Mouse (Mus musculus): Measurements from ENCODE around the gene Gm28035. TPM values are rescaled to one million over a fixed set of nuclear protein-coding genes. Genes with fewer than 3 reads are reported as not detected.

Gm28035 gene
- polyA plus RNA-seq, 1 experiment from 2014 or later, result 0.09 TPM

DNA sequence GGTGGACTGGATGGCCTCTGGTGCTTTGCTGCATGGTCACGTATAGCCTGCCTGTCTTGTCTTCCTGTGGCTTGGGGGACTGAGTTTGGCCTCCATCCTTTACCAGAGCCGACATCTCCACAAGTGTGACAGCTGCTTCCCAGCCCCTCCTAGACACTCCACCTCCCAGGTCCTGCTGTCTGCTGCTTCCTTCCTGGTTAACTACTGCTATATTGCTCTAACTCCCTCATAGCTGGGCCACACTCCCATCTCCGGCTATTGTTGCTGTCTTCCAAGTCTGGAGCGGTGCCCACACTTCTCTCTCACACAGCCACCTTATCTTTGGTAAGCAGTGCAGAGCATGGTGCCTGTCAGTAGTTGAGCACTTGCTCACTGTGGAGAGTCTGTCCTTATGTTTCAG is 590 bp upstream of the Gm28035 start:
- Histone ChIP-seq H3K27ac (replicated peaks) (no peak overlapping the region), H3K36me3 (peaks cover 46% of the 10 kb centered on the region), H3K9me3 (replicated peaks) (no peaks in the 10 kb centered on the region), H3K4me3 (replicated peaks) (no peak overlapping the region), H3K9ac (no peak overlapping the region), H3K4me1 (peaks cover 40% of the 10 kb centered on the region), H3K27me3 (no peaks in the 10 kb centered on the region), H3K4me2 (replicated peaks) (0 out of 2 replicates have a peak overlapping the region, but pooled peaks have one; percentile 66)
- WGBS, result 81% methylated on average over 4 of the region's 4 CpGs
- ATAC-seq (ENCODE audit: insufficient number of reproducible peaks, low FRiP score, low TSS enrichment, low read depth), result no peak

- no peak overlapping the region for H3K4me3 ChIP-seq (replicated peaks)
- no peaks in the 10 kb centered on the region for H3K9me3 ChIP-seq (replicated peaks)
- 0 out of 2 replicates have a peak overlapping the region, but pooled peaks have one; percentile 17 for H3K27ac ChIP-seq (replicated peaks)
- H3K36me3 ChIP-seq, result peaks cover 46% of the 10 kb centered on the region
- no peaks in the 10 kb centered on the region for H3K27me3 ChIP-seq
- no peak overlapping the region for H3K4me2 ChIP-seq (replicated peaks)
- 36% methylated on average over 4 of the region's 4 CpGs for WGBS
- no peak for ATAC-seq (ENCODE audit: insufficient number of reproducible peaks, low FRiP score, low TSS enrichment, low read depth)
- peaks cover 33% of the 10 kb centered on the region for H3K4me1 ChIP-seq
- no peak overlapping the region for H3K9ac ChIP-seq
Observed at GRCm38 (mm10) chr2:30242509-30242908, 2.1 kb downstream of the Gm28035 start.

- no peak overlapping the region for H3K4me3 ChIP-seq (replicated peaks)
- peaks cover 55% of the 10 kb centered on the region for H3K36me3 ChIP-seq
- H3K4me2 ChIP-seq (replicated peaks), result no peak overlapping the region
- WGBS, result 90% methylated on average over 4 of the region's 4 CpGs
- no peaks in the 10 kb centered on the region for H3K9me3 ChIP-seq (replicated peaks)
- H3K27me3 ChIP-seq, result no peaks in the 10 kb centered on the region
- no peak for ATAC-seq (ENCODE audit: insufficient number of reproducible peaks, low FRiP score, low TSS enrichment, low read depth)
- no peak overlapping the region for H3K9ac ChIP-seq
- H3K27ac ChIP-seq (replicated peaks), result no peak overlapping the region
- peaks cover 30% of the 10 kb centered on the region for H3K4me1 ChIP-seq
Observed at GRCm38 (mm10) chr2:30243391-30243790, 3.0 kb downstream of the Gm28035 start.

- H3K27me3 ChIP-seq, result no peaks in the 10 kb centered on the region
- peak overlapping the region; percentile 17; the same call in 1 of the 2 replicates for H3K27ac ChIP-seq (replicated peaks)
- H3K4me2 ChIP-seq (replicated peaks), result no peak overlapping the region
- peaks cover 17% of the 10 kb centered on the region; the same call in 1 of the 2 replicates for H3K4me1 ChIP-seq
- no peak overlapping the region for H3K9ac ChIP-seq
- H3K4me3 ChIP-seq (replicated peaks), result no peak overlapping the region
- ATAC-seq (ENCODE audit: insufficient number of reproducible peaks, low FRiP score, low TSS enrichment, low read depth), result no peak
- H3K36me3 ChIP-seq, result peaks cover 67% of the 10 kb centered on the region
- H3K9me3 ChIP-seq (replicated peaks), result no peaks in the 10 kb centered on the region
- WGBS, result 56% methylated on average over 7 of the region's 7 CpGs
Observed at GRCm38 (mm10) chr2:30244595-30245178, 4.3 kb downstream of the Gm28035 start.

GRCm38 (mm10) chr2:30247036-30247435 is 6.7 kb downstream of the Gm28035 start:
- Histone ChIP-seq H3K36me3 (peaks cover 49% of the 10 kb centered on the region), H3K4me3 (replicated peaks) (no peak overlapping the region), H3K9ac (no peak overlapping the region), H3K4me2 (replicated peaks) (no peak overlapping the region), H3K27ac (replicated peaks) (no peak overlapping the region), H3K9me3 (replicated peaks) (no peaks in the 10 kb centered on the region), H3K4me1 (peaks cover 15% of the 10 kb centered on the region; the same call in 1 of the 2 replicates), H3K27me3 (no peaks in the 10 kb centered on the region)
- 93% methylated on average over 5 of the region's 5 CpGs for WGBS
- ATAC-seq (ENCODE audit: insufficient number of reproducible peaks, low FRiP score, low TSS enrichment, low read depth), result no peak

GRCm38 (mm10) chr2:30247681-30248080 is 7.3 kb downstream of the Gm28035 start:
- Histone ChIP-seq H3K36me3 (peaks cover 44% of the 10 kb centered on the region), H3K4me2 (replicated peaks) (no peak overlapping the region), H3K9ac (no peak overlapping the region), H3K9me3 (replicated peaks) (no peaks in the 10 kb centered on the region), H3K27ac (replicated peaks) (no peak overlapping the region), H3K4me3 (replicated peaks) (no peak overlapping the region), H3K27me3 (no peaks in the 10 kb centered on the region), H3K4me1 (peaks cover 14% of the 10 kb centered on the region; the same call in 1 of the 2 replicates)
- WGBS, result 71% methylated on average over 4 of the region's 4 CpGs
- no peak for ATAC-seq (ENCODE audit: insufficient number of reproducible peaks, low FRiP score, low TSS enrichment, low read depth)

DNA sequence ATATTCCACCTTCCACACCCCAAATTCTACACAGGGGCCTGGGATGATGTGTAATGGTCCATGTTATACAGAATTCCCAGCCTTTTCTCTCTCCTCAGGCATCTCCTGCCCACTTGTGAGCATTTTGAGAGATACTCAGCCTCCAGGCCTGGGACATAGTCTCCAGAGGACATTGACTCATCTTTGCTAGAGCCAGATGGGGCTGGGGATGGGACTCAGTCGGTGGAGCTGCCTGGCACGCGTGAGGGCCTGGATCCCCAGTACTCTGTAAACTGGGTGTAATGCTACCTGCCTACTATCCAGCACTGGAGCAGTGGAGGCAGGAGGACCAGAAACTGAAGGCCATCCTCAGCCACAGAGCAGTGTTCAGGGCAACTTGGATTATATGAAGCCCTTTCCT is 8.8 kb downstream of the Gm28035 start:
- Histone ChIP-seq H3K4me3 (replicated peaks) (no peak overlapping the region), H3K36me3 (peaks cover 36% of the 10 kb centered on the region), H3K4me1 (peaks cover 13% of the 10 kb centered on the region; the same call in 1 of the 2 replicates), H3K27ac (replicated peaks) (no peak overlapping the region), H3K27me3 (no peaks in the 10 kb centered on the region), H3K4me2 (replicated peaks) (no peak overlapping the region), H3K9me3 (replicated peaks) (no peaks in the 10 kb centered on the region), H3K9ac (no peak overlapping the region)
- ATAC-seq (ENCODE audit: insufficient number of reproducible peaks, low FRiP score, low TSS enrichment, low read depth), result no peak
- WGBS, result 94% methylated on average over 3 of the region's 3 CpGs

- H3K9ac ChIP-seq, result no peak overlapping the region
- H3K4me1 ChIP-seq, result peaks cover 9% of the 10 kb centered on the region; the same call in 1 of the 2 replicates
- no peak for ATAC-seq (ENCODE audit: insufficient number of reproducible peaks, low FRiP score, low TSS enrichment, low read depth)
- 84% methylated on average over 10 of the region's 10 CpGs for WGBS
- H3K27ac ChIP-seq (replicated peaks), result no peak overlapping the region
- H3K4me3 ChIP-seq (replicated peaks), result no peak overlapping the region
- peaks cover 44% of the 10 kb centered on the region for H3K36me3 ChIP-seq
- no peak overlapping the region for H3K4me2 ChIP-seq (replicated peaks)
- no peaks in the 10 kb centered on the region for H3K27me3 ChIP-seq
- H3K9me3 ChIP-seq (replicated peaks), result no peaks in the 10 kb centered on the region
Observed at GRCm38 (mm10) chr2:30250166-30251128, 10.1 kb downstream of the Gm28035 start.

DNA sequence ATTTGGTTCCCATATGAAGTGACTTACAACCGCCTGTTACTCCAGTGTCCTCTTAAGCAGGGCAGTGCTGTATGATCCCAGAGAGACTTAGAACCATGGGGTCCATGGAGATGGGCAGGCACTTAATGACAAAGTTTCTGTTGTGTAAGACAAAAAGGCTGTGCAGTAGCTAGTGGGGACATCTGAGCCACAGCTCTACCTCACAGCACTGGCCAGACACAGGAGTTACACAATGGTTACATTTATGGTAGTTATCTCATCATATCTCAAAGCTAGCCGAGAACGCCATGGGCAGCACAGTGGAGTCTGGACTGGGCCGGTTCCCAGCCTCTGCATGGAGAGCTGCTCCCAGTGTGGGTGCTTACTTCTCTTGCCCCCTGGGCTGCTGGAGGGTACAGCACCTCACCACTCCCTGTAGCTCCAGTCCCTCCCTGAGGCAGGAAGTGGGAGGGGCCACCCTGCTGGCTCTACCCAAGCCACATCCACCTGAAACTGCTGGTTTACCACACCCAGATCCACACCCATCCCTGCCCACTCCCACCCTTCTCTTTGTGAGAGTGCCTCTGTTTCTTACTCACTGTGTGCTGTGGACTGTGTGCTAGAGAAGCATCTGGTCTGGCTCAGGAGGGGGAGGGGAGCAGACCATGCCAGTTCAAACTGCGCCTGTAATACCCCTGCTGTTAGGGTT is 11.2 kb downstream of the Gm28035 start:
- WGBS, result 65% methylated on average over 5 of the region's 5 CpGs
- Histone ChIP-seq H3K9ac (no peak overlapping the region), H3K4me2 (replicated peaks) (no peak overlapping the region), H3K36me3 (peaks cover 55% of the 10 kb centered on the region), H3K9me3 (replicated peaks) (no peaks in the 10 kb centered on the region), H3K4me3 (replicated peaks) (no peak overlapping the region), H3K4me1 (peaks cover 9% of the 10 kb centered on the region; the same call in 1 of the 2 replicates), H3K27me3 (no peaks in the 10 kb centered on the region), H3K27ac (replicated peaks) (peak overlapping the region; percentile 59)
- ATAC-seq (ENCODE audit: insufficient number of reproducible peaks, low FRiP score, low TSS enrichment, low read depth), result peak; percentile 67; the same call in 1 of the 2 replicates

- Histone ChIP-seq H3K9me3 (replicated peaks) (no peaks in the 10 kb centered on the region), H3K27me3 (no peaks in the 10 kb centered on the region), H3K36me3 (peaks cover 65% of the 10 kb centered on the region), H3K9ac (no peak overlapping the region), H3K4me3 (replicated peaks) (no peak overlapping the region), H3K4me2 (replicated peaks) (no peak overlapping the region), H3K27ac (replicated peaks) (no peak overlapping the region), H3K4me1 (peaks cover 9% of the 10 kb centered on the region; the same call in 1 of the 2 replicates)
- WGBS, result 70% methylated on average over 3 of the region's 3 CpGs
- no peak for ATAC-seq (ENCODE audit: insufficient number of reproducible peaks, low FRiP score, low TSS enrichment, low read depth)
Observed at GRCm38 (mm10) chr2:30252521-30252920, 12.2 kb downstream of the Gm28035 start.

DNA sequence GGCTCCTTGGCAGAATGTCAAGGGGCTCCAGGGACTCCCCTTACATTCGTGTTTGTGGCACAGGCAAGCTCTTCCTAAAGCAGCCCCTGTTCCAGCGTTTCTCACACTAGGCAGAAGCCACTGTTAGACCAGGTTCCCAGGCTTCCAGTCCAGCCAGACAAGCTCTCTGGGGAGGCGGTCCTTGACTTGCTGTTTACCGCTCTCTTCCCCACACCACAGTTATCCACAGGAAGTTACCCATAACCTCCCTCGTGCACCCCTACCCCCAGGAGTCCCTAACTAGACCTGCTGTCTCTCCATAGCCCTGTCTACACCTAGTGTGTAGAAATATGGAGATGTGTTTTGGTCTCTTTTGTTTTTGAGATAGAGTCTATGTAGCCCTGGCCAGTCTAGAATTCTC is 13.4 kb downstream of the Gm28035 start:
- Histone ChIP-seq H3K9ac (no peak overlapping the region), H3K27me3 (no peaks in the 10 kb centered on the region), H3K27ac (replicated peaks) (no peak overlapping the region), H3K4me3 (replicated peaks) (no peak overlapping the region), H3K9me3 (replicated peaks) (no peaks in the 10 kb centered on the region), H3K4me1 (peaks cover 18% of the 10 kb centered on the region; the same call in 1 of the 2 replicates), H3K4me2 (replicated peaks) (no peak overlapping the region), H3K36me3 (peaks cover 65% of the 10 kb centered on the region)
- ATAC-seq (ENCODE audit: insufficient number of reproducible peaks, low FRiP score, low TSS enrichment, low read depth), result no peak
- 76% methylated on average over 5 of the region's 5 CpGs for WGBS

Measured in embryonic facial prominence, embryonic 15.5 days (tissue).